In the genomic region with DNA sequence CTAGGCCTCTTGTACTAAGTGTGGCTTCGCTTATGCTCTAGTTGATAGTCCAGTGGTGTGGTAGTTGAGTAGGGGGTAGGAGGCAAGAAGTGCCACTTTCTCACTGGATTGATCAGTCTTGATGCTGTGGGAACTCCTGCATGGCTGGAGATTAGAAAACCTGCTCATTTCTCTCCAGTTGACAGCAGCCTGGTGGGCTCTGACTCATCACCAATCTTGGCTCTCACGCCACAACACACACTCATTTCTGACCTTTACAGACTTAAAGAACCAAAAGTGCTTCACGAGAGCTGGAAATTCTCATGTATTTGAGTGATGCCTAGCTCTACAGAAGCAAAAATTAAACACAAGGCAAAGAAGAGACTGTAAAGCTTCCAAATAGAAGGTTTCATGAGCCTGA, we compare ENCODE assay signal across 14 mouse cellular contexts. TPM values are rescaled to one million over a fixed set of nuclear protein-coding genes. Genes with fewer than 3 reads are reported as not detected.
DNase-seq lines count a peak whose midpoint lies in the region.
"Had no signal": no experiment of that assay in that cellular context is flagged by ENCODE, and none has a peak within 500 bp of the region (broad histone marks: within the 10 kb centered on the region; RNA-seq: fewer than 3 reads in every experiment).

No protein-coding gene starts in this region.

- intact Hi-C loops in gastrocnemius, postnatal 14 days (cut with DNase I; ENCODE audit: low total_unique reads) = no loop called here

- DNase-seq in 3T3-L1 (ENCODE audit: low read depth, low spot score) (peak; percentile 4), NIH3T3 (ENCODE audit: low read depth) (peak; percentile 24)
- peak; percentile 28 for DNase-seq in adrenal gland, postnatal 25 days
- peak; percentile 1 for DNase-seq in induced T-regulatory cell, adult 2 months (ENCODE audit: low read depth)
- DNase-seq in gastrocnemius, postnatal 14 days = no peak
- no peak for DNase-seq in kidney, postnatal 10 days
- DNase-seq: cerebellum, adult 18-20 months; cerebellum, postnatal 10 days; heart, adult 2 months; heart, postnatal 14 days; kidney, adult 2 months had no signal

RNA-seq across cellular contexts. Expression of a gene that starts 19.1 kb away (rescaled TPM):
- not detected in 2 replicates for total RNA-seq in adrenal gland, postnatal 25 days (2021)
- total RNA-seq in gastrocnemius, postnatal 14 days (2021) = not detected
- total RNA-seq: gastrocnemius, adult 8-10 months; gastrocnemius, postnatal 4 days; heart, adult 2 months; heart, postnatal 14 days; hematopoietic stem cell, adult 5-6 weeks had no signal

RNA-seq across cellular contexts. Expression of a gene that starts 53.6 kb away (rescaled TPM):
- 47.7 and 50.1 TPM in 2 replicates for total RNA-seq in adrenal gland, postnatal 25 days (2021)
- 10 to 100 TPM; 57.7 to 57.9 TPM for total RNA-seq in gastrocnemius, postnatal 14 days (2021)

Comparison
In these comparisons a context has a peak if more than half of its experiments do, and no peak if none do; other contexts are left out.
1. DNase-seq: peak in 3T3-L1 (single experiment), NIH3T3 (single experiment), adrenal gland, postnatal 25 days (single experiment) and induced T-regulatory cell, adult 2 months (single experiment); none in gastrocnemius, postnatal 14 days (single experiment) and kidney, postnatal 10 days (single experiment).